Mouse (Mus musculus) A20 (cell line): Measurements from ENCODE around the gene Cd300lb.

Source experiments
- DNase-seq: peaks from one replicate; pipeline ENCODE4 v3.0.0-alpha.2; 2011; ENCODE audit warnings: low read depth, low spot score

Cd300lb gene

DNA sequence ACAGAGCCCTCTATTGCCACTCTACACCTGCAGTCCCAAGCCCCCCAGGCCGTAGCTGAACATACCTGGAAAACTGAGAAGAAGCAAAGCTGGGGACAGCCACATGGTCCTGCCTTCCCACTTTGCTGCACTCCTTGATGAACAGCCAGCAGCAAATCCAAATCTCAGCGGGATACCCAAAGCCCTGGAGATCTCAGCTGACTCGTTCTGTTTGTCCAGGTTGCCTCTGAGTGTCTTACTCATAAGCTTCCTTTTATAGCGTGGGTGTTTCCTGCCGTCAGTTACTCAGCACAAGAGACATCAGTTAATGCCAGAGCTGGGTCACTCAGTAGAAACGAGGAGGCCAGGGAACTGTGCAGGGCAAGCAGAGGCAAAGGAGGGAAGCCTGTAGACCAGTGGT is at the start of gene Cd300lb:
TSS of gene Cd300lb (minus strand) at position 243 of the 400 bp plus-strand sequence.
- DNase-seq: peak; percentile 10

DNA sequence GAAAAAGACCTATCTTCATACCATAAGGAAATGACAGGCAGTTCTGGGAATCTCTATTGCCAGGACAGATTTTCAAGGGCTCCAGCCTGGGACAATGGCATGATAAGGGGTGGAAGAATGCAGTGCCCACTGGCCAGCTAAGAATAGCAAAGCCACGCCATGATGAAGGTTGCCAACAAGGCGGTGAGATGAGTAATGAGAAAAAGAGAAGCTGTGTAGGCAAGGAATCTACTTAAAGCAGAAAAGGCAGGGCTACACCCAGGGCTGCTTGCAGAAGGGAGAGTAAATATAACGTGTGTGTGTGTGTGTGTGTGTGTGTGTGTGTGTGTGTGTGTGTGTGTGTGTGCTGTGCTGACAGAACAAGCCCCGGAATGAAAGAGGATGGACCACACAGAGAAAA is 47.7 kb upstream of the Cd300lb start:
- DNase-seq: peak; percentile 71

DNA sequence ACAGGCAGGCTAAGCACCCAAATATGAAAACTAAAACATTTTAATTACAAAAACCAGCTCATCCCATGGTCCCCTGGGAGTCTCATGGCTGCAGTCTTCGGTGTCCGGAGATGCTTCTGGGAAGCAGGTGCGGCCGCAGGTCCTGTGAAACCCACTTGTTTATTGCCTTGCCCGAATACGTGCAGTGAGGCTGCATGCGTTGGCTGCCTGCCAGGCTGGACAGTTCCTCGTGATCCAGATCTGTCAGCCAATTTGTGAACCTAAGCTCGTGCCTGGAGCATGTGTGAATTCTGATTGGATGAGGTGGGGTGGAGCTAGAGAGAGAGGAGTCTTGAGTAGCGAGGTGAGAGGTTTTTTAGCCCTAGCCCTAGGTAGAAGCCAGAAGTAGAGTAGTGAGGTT is 38.5 kb upstream of the Cd300lb start:
- no peak for DNase-seq

DNA sequence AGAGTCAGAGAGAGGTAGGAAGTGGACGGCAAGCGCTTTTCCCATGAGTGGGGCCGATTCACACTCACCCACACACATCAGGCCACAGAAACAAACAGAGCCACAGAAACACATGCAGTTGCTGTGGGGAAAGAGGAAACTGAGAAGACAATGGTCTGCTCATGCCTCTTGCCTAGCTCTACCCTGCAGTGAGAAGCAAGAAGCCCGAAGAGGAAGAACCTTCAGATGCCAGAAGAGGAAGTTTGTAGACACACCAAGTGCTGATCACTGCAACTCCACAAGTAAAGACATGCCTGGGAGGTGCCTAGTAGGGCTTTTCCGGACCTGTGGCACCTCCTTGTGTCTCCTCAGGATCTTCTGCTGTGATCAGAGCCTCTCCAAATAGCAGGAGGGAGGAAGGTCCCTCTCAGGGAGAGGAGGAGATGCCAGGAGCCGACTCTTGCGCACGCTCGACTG is 34.6 kb upstream of the Cd300lb start, which contains the start of gene Cd300c:
TSS of gene Cd300c (minus strand) at position 406 of the 456 bp plus-strand sequence.
- no peak for DNase-seq

DNA sequence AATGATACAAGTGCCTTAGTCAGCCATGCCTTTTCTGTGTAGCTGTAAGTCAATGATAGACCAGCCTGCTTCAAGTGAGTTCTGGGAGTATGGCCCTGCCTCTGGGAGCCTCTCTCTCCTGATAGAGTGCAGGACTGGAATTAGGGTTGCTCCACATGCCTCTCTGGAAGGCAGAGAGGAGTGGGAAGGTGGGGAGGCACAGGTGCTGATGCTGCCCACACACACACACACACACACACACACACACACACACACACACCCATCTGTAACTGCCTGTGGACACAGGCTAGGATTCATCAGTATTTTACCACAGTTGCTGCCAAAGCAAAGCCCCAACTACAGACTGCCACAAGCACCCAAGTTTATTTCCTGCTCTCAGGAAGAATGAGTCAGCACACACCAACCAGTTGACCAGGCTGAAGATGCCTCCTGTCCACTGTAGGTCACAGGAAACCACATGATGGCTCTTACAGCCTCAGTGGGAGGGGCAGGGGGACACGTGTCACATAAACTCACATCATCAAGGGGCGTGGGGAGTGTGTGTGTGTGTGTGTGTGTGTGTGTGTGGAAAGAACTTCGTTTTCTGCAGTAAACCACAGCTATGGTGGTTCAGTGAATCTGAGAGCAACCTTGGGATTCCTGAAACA is 31.1 kb upstream of the Cd300lb start:
- DNase-seq: no peak

DNA sequence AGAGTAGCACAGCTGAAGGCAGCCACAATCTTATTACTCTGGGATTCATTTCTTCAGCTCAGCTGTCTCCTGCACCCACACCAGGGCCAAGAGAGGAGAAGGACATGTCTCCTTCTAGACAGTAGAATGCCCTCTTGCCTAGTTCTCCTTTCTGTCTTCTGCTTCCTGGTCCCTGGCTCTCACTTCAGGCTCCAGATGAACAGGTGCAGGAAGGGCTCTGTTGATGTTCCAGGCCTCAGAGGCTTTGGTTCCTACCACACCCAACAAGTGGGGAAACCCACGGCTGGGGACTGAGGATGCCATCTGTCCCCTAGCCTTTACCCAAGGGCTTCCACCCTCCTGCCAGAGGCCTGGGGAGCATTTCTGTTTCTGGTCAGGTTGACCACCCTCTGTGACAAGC is 26.2 kb upstream of the Cd300lb start:
- DNase-seq: peak; percentile 37

DNA sequence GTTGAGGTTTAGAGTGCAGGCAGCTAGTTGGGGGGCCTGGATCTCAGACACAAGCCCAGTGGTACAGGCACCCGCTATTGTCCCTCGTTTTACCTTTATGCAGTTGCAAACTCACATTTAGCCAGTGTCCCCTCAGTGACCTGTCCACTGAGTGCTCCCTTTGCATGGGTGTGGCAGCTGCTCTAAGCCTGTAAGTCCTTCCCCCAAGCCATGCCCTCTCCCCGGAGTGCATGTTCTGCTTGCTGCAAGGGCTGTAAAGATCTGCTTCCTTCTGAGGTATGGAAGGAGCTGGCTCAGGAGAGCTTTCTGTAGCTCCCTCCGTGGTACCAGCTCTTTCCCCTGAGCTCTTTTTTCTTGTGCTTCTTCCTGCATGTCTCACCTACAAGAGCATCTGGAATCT is 595 bp downstream of the Cd300lb start:
- DNase-seq: no peak

DNA sequence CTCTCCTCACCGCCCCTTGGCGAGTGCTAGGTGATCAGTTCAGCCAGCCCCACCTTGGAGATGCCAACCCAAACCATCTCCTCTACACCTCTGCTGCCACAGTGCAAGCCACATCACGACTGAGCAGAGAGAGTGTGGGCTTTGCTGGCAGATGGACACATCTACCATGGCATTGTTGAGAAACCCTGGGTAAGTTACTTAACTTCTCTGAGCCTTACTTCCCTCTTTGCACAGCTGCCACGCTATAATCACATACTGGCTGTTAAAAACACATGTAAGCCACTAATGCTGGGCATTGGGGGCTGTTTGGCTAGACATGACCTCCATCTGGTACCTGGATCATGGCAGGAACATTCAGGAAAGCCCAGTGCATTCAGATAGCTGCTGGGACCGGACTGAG is 3.1 kb downstream of the Cd300lb start:
- peak; percentile 48 for DNase-seq

DNA sequence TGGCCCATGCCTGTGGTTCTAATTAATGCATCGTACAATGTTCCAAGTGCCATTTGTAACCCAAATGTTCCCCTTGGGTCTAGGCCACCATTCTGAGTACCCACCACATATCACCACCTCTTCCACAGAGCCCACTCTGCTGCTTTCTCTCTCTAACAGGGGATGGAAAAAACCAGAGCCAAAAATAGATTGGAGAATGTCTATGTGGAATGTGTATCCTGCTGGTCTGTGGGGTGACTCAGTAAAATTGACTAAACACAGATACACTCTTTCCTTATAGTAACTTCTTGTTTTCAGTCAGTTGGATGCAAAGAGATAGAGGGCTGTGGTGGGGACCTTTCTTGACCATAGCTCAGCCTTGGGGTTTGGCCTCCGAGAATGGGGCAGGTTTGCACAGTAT is 4.6 kb downstream of the Cd300lb start:
- DNase-seq: no peak

DNA sequence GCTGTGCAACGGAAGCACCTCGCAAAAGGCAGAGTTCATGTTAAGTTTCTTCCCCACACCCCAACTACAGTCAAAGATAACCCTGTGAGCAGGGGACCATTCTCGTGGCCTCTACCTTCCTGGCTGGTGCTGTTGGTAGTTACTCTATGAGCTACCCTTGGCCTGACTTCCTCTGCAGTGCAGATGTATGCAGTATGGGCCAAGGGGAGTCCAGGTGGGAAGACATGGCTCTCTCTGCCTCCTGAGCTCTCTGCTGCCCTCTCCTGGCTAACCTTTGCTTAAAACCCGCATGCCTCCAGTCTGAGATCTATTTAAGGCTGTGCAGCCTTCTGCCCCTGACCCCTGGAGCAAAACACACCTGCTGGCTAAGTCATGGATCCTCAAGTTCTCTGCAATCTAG is 10.2 kb downstream of the Cd300lb start:
- peak; percentile 67 for DNase-seq

DNA sequence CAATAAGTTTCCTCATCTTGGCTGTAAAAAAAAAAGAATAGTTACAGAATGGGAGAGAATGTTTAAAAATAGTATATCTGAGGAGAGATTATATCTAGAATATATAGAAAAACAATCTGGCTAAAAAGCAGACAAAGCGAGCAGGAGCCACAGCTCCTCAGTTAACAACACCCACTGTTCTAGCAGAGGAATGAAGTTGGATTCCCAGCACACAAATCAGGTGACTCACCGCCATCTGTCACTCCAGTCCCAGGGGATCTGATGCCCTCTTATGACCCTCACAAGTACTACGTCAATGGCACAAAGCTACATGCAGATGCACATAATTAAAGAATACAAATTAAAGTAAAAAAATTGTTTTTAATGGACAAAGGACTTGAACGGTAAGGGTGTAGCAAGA is 11.7 kb downstream of the Cd300lb start:
- no peak for DNase-seq

DNA sequence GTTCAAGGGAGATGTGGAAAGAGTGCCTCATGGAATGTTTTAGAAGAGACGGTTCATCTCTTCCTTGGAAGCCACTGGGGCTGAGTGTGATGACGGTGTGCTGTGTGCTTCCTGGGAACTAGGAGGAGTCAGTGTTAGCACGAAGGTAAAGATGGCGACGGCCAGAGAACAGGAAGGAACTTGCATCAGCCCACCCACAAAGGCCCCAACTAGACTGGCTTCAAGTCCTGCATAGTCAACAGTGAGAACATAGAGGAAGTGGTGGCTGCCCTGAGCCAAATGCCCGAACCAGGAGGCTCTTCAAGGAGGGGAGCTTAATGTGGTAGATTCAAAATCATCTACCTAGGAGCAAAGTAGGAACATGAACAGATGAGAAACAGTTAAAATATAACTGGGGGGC is 17.1 kb downstream of the Cd300lb start:
- DNase-seq: no peak

DNA sequence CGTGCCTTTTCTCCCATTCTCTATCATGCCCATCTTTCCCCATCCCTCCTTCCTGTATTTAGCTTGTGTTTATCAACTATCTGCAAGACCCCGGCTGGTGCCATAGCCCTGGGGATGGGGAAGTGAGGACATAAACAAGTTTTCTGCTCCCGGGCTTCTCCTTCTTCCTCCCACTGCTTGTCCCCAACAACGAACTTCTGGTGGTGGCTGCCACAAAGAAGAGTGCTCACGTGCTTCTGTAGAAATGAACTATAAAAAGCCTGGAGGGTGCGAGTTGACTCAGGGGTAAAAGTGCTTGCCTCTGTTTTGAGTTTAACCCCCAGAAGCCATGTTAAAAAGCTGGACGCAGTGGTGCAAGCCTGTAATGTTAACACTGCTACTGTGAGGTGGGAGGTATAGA is 19.2 kb downstream of the Cd300lb start:
- peak; percentile 39 for DNase-seq

DNA sequence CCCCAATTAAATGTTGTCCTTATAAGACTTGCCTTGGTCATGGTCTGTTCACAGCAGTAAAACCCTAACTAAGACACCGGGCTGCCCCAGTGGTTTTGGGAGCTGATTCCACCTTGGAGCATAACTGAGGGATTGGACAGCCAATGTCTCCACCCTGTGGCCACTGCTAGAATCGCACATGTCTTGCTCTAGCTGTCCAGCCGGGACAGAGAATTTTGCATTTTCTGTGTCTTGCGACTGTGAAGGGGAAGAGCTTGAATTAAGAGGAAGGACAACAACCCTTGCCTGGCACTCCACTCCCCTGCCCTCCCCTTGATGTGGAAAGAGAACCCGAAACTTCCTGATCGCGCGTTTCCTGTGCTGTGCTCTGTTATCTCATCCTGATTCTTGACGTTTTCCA is 21.3 kb downstream of the Cd300lb start:
- peak; percentile 80 for DNase-seq

DNA sequence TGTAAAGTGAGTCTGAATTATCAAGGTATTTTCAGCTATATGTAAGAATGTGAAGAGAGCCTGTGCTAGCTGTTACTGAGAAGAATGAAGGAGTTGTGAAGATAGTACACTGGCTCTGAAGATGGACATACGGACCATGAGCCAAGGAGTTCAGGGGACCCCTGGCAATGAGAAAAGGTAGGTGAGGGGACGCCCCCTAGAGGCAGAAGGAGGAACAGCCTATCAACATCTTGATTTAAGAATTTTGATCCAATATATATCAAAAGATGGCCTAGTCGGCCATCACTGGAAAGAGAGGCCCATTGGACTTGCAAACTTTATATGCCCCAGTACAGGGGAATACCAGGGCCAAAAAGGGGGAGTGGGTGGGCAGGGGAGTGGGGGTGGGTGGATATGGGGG is 24.6 kb downstream of the Cd300lb start:
- DNase-seq: peak; percentile 38

DNA sequence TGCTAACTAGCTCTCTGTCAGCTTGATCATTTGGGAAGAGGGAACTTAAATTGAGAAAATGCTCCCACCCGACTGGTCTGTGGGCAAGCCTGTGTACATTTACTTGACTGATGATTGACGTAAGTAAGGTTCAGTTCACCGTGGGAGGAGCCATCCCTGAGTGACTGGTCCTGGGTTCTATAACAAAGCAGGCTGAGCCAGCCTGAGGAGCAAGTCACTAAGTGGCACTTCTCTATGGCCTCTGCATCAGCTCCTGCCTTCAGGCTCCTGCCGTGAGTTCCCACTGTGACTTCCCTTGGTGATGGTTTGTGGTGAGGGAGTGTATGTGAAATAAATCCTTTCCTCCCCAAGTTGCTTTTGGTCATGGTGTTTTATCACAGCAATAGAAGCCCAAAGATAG is 26.1 kb downstream of the Cd300lb start:
- DNase-seq: no peak

DNA sequence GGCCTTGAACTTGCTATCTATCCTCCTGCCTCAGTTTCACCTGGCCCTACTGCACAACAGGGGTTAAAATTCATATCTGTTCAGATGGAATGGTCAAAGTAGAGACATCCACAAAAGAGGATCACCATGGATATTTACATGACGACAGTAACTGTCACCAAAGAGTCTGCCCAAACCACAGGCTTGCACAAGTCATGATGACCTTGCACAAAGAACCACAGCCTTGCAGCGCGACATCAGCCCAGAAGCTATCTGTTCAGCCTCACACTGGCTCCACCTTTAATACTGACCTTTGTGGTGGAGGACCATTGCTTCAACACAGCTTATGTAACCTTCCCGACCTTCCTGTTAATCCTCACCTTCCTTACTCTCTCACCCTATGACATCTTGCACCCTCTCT is 26.6 kb downstream of the Cd300lb start:
- DNase-seq: no peak

DNA sequence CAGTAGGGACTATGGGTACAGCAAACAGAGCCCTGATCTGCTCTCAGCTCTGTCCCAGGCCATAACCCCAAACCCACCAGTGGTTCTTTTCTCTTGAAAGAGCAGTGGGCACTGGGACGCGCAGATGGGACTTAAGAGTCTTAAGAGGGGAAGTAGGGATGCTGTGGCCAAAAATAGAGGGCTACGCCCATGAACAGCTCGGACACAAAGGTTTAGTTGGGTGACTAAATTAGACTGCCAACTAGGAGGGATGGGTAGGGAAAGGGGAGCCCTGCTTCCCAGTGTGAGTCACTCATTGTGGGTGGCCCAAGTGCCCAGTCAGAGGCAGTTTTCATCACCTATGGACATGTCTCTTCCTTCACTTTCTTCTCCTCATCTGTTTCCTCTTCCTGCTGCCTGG is 31.0 kb downstream of the Cd300lb start:
- DNase-seq: no peak

DNA sequence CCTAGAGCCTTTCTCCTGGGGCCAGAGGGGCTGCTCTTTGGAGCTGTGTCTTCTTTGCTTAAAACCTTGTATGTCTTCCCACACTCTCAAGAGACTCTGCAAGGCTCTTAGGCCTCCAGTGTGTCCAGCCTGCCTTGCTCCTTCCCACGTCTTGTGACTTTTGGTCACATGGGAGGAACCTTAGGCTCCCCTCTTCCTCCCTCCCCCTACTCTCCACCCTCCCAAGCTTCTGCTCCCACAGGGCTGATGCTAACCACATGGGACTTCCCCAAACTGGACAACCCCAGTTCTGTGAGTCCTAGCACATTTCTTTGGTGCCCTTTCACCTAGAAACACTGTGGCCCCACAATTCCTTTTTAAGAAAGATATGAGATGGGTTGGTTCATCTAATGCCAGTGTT is 36.2 kb downstream of the Cd300lb start:
- DNase-seq: no peak

DNA sequence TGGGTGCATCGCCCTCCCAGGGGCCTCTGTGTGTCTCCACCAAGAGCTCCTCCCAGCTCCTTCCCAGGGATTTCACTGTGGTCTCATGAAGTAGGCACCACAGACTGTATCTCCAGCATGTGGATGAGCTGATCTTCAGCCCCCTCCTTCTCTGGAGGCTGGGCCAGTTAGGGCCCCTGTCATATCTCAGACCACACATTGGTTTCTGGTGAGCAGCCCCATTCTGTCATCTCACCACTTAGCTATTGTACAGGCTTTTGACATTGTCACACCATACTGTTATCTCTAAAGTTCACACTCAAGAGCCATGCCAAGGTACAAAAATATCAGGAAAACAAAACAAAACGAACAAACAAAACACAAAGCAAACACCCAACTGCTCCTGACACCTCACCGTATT is 38.1 kb downstream of the Cd300lb start:
- no peak for DNase-seq

DNA sequence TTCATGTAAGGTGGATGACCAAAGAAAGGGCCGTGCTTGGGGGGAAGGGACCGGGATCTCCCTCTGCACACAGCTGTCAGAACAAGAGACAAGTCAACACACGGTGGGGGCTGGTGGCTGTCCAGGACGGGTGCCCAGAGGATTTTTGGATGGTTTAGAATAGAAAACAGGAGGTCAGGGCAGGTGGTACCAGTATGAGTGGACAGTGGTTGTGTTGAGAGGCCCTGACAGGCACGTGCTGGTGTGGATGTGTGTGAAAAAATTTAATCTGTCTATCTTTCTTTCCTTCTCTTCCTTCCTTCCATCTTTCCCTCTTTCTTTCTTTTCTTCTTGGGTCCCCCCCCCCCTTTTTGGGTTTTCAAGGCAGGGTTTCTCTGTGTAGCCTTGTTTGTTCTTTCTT is 43.6 kb downstream of the Cd300lb start:
- DNase-seq: no peak

DNA sequence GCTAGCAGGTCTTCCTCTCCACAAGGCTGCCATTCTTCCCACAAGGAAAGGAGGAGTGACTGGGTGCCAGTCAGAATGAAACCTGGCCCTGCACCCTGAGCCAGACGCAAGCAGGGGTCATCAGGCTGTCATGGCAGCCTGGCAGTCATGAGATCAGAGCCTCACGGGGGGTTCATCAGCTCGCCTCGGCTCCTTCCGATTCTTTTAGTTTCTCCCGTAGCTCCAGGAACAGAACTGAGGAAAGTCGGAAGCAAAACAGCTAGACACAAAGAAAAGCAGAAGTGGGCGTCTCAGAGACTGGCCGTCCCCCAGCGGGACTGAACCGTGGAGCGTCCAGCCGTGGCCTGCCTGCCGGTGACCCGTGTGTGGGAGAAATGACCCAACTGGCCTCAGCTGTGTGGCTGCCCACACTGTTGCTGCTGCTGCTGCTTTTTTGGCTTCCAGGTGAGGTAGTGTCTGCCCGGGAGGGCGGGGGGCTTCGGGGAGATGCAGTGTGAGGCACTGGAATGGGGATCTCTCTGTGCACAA is 44.1 kb downstream of the Cd300lb start, which contains the start of gene Cd300a:
TSS of gene Cd300a (plus strand) at position 51 of the 528 bp plus-strand sequence.
- peak; percentile 52 for DNase-seq

DNA sequence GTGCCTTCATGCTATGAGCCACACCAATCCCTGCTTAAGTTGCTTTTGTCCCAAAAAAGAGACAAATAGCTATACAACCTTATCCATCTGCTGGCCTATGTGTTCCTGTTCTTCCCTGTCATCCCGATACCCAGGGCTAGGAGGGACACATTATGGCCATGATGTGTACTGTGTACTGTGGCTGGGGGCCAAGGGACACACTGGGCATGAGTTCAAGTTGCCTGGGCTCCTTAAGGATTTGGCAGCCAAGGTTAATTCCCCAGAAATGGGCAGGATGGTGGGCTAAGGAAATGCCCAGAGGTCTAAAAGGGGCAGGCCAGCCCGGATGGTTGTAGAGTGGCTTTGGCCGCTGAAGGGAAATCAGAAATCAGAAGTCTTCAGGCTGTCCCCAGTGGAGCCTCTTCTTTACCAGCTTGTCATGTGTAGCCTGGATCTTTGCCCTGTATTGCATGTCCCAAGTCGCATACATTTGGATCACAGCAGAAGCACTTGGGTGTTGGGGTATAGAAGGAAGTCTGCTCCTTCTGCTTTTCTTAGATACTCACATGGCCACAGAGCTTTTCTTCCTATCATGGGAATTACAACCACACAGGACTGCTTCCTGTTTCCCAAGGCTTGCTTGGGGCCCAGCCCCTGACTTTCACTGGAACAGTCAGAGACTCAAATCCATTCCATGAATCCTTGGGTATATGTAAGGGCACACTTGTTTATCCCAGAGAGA is 49.6 kb downstream of the Cd300lb start:
- no peak for DNase-seq
